Mouse (Mus musculus) kidney, postnatal 14 days (tissue): ENCODE data around the gene Scrn3.

Experiments used
- DNase-seq: peaks from one replicate; pipeline ENCODE4 v3.0.0; 2022; ENCODE audit warnings: mixed read lengths

Scrn3 gene

DNA sequence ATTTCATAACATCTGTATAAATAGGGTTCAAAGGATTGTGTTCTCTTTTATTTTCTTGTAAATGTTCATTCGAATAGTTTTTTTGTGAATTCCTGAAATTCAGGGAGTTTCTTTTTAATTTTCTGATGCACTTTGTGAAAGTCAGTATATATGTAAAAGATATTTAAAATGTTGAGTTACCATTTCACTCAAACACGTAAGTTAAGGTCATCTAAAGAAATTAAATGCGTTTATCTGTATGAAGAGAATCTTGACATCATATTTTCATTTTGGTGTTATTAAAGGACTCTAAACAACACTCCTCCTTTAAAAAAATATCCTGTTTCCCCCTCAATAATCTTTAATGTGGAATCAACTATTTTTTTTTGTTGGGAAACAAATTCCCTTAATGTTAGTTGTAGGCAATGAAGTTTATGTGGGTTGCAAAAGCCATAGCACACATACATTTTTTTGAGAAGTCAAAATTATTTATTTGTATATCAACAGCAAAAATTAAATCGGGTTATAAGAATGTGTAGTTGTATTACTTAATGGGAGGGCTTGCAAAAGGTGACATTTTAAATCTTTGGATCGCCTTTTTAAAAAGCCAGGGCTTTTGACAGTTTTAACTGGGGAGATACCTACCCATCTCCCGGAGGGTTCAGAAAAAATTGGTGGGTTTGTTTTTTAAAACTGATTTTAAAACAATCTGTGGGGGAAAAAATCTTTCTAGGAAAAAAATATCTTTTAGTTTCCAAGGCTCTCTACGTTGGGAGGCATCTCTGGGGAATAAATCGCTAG lies 37.0 kb upstream of the Scrn3 start:
- no peak for DNase-seq

DNA sequence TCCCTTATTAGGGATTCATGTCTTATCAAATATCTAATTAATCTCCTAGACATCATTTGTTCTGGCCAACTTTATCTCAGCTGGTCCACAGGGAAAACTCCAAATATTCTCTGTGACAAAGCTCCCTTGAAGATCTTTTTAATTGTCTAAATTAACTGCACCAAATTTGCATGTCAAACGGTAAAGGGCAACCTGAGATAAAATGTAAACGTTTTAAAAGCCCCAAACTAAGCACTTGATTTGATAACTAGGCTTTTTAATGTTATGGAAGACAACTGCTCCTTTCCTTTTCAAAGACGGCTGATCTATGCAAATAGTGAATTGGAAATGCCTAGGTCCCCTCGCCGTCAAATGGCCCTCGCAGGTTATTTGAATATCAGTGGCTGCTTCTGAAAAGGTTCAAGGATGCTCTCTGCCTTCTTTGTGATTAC lies 36.2 kb upstream of the Scrn3 start:
- DNase-seq = no peak

DNA sequence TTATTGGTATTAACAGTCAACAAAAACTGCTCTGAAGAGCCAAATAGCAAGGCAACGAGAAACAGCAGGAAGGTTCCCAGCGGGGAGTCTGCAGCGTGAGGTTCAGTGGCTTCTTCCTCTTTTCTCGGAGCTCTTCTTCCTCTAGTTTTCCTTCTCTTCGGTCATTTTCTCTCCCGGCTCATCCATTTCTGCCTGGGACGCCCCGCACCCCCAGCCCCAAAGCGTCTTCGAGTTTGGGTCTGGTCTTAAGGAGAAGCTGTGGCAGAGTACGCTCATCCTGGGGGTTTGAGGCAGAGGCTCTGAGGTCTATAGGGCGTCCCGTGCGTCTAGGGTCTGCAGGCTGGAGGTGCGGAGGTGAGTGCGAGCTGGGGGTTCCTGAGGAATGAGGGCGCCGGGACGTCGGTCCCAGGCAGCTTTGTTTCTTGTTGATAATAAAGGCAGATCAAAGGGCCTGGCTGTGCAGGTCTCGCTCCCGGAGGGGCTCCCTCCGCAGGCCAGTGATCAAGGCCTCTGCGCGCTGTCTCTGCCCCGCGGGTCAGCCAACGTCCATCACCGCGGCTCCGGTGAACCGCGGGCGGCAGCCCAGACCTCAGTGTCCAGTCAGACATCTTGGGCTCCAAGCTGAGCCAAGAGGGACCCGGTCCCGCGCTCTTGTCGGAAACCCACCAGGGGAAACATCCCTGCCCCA lies 35.2 kb upstream of the Scrn3 start:
- DNase-seq = no peak

DNA sequence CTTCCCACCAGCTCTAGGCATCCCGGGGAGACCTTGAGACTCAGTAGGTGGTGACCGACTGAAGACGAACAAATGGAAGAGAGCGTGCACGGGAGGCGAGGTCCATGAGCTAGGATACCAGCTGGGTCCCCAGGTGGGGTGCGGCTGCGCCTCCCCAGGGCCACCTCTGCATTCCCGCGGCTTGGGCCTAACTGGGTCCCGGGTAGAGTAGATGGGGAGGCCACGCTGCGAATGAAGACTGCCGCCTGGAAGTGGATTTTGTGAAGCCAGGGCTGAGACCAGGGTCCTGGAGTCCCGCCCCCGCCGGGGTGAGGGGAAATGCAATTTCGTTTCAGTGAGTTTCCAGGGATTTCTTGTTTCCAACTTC lies 34.7 kb upstream of the Scrn3 start:
- peak; percentile 12 for DNase-seq

DNA sequence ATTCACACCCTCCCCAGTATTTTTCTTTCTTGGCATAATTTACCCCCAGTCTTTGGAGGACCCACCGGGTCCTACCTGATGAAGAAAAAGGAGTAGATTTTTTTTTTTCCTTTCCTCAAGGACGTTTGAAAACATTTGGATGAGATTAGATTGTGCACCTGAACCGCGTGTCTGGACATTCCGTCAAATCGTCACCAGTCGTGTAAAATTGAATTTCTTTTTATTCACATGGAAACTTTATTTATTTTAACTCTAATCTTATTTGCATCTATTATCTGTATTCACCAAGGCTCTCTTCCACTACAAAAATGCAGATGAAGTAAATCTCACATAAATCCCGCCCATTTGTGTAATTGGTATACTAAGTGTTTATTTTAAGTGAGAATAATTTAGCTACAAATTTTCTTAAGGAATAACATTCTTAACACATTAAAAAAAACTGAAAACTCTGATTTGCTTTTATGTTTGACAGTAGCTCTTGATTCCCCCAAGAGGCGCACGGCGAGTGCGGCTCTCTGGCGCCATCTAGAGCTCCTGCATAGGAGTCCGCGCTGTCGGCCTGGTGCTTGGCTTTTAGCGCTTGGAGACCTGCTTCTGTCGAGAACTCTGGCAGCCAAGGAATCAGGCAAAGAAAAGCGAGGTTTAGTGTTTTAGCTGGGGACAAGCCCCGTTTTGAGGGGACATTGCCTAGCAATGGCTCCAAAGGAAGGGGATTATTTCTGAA lies 34.1 kb upstream of the Scrn3 start:
- peak; percentile 88 for DNase-seq

DNA sequence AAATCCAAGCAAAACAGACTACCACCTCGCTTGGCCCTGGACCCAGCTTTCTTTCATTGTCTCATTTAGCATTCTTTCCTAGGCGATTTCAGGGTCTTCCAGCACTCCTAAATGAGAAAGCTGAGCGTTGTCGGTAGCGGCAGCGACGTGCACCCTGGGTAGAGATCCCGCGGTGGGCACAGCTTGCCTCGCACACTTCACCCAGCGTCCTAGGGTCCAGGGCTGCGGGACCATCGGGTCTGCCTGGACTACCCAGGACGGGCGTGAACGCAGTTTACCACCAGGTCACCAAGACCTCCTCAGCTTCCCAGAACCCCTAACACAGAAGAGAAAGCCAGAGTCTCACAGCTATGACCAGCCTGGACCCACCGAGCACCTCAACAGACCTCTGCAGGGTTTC lies 33.5 kb upstream of the Scrn3 start:
- no peak for DNase-seq

DNA sequence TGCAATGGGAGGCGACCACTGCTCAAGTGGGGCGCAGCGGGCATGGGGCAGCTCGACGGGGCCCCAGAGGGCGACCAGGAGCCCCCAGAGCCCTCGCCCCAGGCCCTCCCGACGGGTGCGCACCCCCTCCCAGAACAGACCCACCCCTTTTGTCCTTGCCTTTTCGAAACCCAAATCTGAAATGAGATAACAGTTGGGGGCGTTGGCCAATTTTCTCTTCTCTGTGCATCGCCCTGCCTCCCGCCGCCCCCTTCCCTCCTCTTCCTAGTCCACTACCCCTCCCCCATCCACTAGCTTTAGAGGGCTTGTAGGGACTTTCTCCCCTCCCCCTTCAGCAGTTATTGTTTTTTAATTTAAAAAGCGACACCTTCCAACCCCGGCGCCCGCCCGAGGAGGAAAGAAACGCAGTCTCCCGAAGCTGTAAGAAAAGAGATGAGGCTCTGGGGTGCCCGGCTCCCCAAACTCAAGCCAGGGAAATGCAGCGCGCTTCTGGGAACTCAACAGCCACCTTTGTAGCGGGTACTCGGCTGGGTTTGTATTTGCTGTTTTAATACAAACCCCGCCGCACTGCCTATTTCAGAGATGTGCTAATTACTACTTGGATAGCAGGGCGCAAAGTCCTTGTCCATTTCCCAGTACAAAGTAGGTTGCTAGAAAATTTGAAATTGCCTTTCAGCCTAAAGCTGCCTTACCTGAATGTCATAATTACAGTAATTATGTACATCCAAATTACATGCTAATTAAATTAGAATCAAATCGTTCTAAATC lies 32.9 kb upstream of the Scrn3 start:
- no peak for DNase-seq

DNA sequence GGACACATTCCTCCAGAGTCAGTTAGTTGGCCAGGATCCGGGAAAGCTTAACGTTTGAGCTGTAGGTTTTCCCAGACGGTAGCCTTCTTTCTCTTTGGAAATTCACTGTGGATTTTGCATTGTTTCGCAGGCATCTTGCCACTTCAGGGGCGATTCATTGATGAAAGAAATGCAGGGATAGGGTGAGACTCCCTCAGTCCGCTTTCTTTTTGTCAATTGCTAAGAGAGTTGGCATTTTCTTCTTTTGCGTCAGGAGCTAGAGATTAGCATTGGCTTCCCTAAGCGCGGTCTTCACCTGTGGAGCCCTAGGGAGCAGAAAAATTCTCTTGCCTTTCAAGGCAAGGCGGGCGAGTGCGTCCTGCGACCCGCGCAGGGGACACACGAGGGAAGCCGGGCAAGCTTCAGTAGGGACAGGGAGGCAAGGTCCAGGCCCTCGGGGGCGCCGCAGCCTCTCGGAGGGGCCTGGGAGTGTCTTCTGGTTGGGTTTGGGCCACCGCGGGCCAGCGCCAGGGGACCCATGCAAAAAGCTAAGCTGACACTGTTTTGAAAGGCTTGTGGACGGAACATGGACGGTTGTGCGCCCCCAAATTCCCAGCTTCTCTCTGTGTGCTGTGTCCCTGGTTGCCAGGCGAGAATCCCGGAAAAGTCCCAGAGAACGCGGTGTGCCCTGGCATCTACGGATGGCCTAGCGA lies 31.9 kb upstream of the Scrn3 start:
- DNase-seq = no peak

DNA sequence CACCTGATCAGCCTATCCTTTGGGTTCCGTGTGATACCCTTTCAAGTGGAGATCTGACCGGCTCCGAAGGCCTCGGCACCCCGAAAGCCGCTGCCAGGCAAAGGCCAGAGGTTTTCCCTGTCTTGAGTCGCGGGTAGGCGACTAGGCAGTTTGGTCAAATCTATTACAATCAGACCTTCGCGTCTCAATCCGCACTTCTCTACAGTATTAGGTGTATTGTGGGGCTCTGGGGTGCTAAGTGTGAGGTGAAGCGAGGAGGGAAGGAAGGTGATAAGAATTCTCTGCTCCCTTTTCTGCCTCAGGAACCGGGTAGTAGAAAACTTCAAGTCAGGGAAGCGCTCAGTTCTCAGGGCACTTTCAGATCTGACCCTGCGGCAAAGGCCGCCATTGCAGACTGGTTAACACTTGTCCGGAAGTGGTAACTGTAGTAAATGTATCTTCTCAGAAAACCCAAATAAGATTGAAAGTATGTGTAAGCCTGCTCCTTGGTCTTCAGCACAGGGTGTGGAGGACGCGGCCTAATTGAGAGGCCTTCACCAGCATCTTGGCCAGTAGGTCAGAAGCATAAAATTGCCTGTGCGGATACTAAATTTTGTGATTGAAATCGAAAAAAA lies 31.2 kb upstream of the Scrn3 start:
- DNase-seq = no peak

DNA sequence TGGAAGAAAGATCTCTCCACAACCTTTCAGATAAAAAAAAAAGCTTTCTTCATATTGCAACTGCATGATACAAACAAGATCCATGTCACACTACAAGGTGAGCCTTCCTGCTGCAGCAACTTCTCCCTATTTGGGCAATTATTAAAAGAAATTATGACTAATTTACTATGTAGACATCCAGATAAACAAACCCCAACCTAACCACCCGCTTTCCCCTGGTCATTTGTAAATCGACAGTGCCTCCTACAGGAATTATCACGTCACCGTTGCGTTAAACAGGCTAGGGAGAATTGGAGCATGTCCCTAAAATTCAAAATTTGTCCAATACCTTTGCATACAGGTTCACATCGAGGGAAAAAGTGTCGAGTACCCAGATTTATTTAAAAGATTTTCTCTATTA lies 30.7 kb upstream of the Scrn3 start:
- no peak for DNase-seq

DNA sequence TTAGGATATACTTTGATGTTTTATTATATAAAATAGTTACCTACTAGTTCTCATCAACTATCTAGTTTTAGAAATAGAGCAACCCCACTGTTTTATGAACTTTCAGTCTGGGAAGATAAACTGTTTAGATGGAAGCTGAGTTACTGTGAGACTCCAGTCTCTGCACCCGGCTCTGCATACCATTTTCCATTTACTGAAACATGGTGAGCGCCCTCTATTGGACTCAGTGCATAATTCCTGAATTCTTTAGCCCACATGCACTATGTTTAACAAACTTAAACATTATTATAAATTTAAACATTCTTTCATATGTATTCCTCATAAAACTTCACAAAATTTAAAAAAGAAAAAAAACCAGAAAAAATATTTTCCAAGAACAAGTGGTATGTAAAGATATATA lies 26.8 kb upstream of the Scrn3 start:
- peak; percentile 19 for DNase-seq

DNA sequence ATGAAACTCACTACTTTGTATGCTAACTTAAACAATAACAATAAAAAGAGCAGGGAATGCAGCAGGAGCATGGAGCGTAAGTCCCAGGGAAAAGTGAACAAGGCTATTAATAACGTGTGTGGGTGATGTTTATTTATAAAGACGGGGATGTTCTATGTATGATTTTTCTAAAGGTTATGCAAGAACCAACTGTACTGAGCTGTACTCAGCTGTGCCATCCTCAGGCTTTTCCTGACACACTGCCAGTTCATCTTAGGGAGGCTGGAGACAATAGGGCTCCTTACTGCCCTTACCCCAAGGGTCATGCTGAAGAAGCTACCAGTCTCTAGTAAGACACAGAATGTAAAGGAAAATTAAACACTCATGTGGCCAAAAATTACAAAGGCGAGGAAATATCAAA lies 21.3 kb upstream of the Scrn3 start:
- DNase-seq = no peak

DNA sequence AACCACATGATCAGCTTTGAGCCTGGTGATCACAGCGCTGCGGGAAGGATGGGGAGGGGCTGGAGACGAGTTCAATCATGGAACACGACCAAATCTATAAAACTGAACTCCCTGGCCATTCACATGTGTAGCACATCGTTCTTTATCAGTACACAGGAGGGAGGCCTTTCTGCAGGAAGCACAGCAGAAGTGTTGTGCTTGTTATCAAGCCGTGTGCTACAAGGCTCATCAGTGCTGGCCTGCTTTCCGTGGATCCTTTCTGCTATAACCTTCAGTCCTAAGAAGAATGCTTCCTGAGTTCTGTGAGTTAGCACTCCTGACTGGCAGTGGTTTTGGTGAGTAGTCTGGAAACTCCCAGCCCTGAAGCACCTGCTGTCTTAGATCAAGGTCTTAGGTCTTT lies 17.4 kb upstream of the Scrn3 start:
- no peak for DNase-seq

DNA sequence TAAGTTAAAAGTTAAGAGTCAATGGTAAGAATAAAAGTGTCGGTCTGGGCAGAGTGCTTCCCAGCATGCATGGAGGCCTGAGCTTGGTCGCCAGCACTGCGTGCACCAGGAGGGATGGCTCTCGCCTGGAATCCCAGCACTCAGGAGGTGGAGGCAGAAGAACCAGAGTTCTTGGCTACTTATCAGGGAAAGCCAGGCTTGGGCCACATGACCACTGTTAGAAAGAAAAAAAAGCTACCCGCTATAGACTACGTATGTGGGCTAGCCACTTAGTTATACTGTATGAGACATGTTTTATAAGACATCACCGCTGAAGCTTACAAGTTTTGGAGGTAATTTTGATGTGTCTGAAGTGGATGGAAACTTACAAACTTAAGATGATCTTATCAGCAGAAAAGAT lies 14.2 kb upstream of the Scrn3 start:
- DNase-seq = no peak

DNA sequence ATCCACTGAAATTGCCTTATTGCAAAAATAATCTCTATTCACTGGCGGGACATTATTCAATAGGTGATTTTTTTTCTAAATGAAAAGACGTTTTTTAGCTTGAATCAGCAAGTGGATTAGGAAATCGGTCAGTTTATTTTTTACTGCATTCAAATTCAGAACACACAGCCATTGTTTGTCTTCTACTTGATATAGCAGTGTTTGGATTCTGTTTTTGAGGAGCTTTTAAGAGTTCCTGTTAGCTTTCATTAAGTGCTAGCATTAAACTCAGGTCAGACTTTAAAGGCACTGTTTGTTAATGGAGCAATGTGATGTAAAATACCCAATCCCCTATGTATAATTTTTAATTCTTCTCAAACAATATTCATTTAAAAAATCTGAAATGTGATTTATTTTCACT lies 13.6 kb upstream of the Scrn3 start:
- no peak for DNase-seq

DNA sequence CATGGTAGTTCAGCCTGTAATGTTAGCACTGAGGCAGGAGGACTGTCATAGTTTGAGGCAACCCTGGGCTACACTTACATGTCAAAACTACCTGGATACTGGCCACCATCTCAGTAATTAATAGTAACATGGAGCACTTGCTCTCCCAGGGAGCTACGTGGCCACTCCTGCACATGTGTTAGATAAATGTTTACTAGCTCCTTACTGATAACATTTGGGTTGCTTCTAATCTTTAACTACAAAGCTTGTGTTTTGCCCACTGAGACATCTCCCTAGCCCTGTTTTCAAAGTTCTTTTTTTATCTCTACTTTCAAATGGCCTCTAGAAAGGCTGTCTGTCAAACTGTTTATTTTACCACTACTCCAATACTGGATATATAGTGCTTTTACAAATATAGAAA lies 10.4 kb upstream of the Scrn3 start:
- no peak for DNase-seq

DNA sequence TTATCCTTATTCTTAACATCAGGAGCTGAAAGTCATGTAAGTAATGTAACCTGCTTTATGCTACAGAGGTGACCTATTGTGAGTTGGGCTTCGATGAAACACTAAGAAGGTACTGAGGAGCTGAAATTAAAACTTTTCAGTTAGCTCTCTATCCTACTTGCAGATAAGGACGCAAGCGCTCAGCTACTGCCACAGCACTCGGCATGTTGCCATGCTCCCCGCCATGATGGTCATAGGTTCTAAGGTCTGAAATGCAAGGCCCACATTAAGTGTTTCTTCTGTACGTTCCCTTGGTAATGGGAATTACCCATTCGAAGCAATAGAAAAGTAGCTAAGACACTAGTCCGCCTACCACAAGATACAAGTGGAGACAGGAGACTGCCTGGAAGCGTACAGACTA lies 9.7 kb upstream of the Scrn3 start:
- DNase-seq = no peak

DNA sequence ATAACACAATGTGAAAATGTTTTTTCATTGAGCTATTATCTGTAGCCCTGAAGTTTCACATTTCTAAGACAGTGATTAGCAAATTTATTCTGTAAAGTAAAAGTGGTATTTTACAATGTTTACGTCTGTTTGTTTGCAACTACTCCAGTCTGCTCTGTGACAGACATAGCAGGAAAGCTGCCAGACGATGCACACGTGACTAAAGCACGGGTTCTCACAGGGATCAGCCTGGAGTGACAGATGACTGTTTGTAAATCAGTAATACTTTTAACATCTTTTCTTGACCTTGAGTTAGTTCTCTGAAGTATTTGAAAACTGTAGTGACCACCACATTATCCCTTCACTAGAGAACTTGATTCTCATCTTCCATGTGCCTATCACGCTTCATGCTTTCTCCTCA lies 7.9 kb upstream of the Scrn3 start:
- no peak for DNase-seq

DNA sequence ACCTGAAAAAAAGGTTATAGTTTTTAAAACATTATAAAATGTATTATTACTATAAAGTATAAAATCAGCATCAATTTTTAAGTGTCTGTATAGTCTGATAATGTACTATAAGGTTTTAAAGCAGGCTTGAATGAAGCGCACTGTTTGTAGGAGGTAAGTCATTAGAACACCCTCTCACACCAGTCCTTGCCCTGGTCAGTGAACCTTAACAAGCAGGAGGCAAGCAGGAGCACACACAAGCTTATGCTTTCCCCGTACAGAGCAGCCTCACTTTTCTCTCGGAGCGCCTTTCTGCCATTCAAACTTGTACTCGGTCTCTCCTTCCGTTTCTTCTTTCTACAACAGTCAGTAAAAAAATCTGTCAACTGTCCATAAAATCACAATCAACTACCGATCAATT lies 6.4 kb upstream of the Scrn3 start:
- DNase-seq = no peak

DNA sequence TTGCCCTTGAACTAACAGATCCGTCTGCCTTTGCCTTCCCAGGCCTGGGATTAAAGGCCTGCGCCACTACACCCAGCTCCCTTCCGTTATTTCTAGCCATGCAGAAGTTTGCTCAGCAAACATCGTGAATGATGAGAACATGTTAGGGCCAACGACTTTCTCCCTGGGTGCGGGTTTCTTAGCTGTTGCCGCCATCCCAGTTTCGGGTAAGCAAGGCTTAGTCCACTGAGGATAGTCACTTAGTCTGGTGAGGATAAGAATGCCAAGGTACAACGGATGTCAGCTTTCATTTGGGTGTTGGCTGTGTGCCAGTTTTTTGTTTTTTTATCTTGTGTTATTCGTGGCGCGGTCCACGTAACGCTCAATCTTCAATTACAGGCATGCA lies 708 bp downstream of the Scrn3 start:
- DNase-seq = peak; percentile 51

DNA sequence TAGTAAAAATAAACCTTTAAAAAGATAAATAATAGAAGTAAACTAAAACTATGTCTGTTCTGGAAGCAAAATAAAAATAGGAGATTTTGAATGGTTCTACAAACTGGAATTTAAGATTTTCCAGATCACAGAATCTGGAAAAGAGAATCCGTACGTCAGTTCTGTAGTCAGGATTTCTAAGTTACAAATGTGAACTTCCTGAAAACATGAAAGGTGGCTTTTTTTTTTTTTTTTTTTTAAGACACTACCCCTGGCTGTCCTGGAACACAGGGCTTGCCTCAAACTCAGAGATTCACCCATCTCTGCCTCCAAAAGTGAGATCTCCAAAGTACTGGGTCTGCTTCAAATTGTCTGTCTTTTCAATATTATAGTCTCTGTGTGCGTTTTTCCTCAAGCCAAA lies 1.9 kb downstream of the Scrn3 start:
- DNase-seq = no peak

DNA sequence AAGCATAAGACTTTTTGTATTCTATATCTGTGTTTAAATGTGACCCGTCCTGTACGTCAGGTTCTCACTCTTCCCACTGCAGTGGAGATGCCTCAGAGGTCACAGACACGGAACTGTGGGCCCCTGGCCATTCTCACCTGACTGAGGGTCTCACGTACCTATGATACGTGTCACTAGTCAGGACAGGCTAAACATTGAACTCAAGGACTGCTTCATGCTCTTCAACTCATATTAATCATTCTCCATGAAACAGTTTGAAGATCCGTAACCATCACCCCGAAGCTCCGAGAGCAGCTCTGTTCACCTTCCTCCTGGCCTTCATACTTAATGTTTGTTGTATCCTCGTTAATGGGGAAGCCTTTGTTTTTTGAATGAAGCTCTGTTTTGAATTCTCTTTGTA lies 5.0 kb downstream of the Scrn3 start:
- DNase-seq = no peak
